Mouse (Mus musculus) stomach, embryonic 14.5 days (tissue): Measurements from ENCODE around the gene 9030025P20Rik. TPM values are rescaled to one million over a fixed set of nuclear protein-coding genes. Genes with fewer than 3 reads are reported as not detected.
"Not testable (repeated sequence)": the region's sequence is repeated elsewhere in the genome, so short reads cannot be mapped to it uniquely, and the experiment has no call there.

Experiments used
- ATAC-seq: fragments of 200-750 bp; cut with Nextera tagmentation; 2 replicates; pipeline ENCODE4 v1.8.0; 2017; ENCODE audit warnings: low read depth, moderate TSS enrichment; ENCODE audit not compliant: insufficient number of reproducible peaks, insufficient read depth, low FRiP score
- H3K27ac ChIP-seq: fragments of 300-500 bp; sonication (generic); 2 replicates; pipeline ENCODE4 v1.5.1; 2014; ENCODE audit warnings: mild to moderate bottlenecking, low read length, moderate library complexity, mixed read lengths
- H3K27me3 ChIP-seq: fragments of 300-500 bp; sonication (generic); 2 replicates; pipeline ENCODE4 v1.6.1; 2014; ENCODE audit warnings: low read length, control low read depth, mixed read lengths; ENCODE audit not compliant: control insufficient read depth, insufficient read depth
- H3K36me3 ChIP-seq: fragments of 300-500 bp; sonication (generic); 2 replicates; pipeline ENCODE4 v1.6.1; 2014; ENCODE audit warnings: mild to moderate bottlenecking, control low read depth, low read length, moderate library complexity, mixed read lengths; ENCODE audit not compliant: control insufficient read depth, insufficient read depth
- H3K4me1 ChIP-seq: fragments of 300-500 bp; sonication (generic); 2 replicates; pipeline ENCODE4 v1.6.1; 2014; ENCODE audit warnings: low read length, control low read depth, mixed read lengths; ENCODE audit not compliant: control insufficient read depth, insufficient read depth
- H3K4me2 ChIP-seq: fragments of 300-500 bp; sonication (generic); replicated peaks from 2 replicates; pipeline ENCODE4 v1.6.1; 2014; ENCODE audit warnings: low read depth, low read length, control low read depth
- H3K4me3 ChIP-seq: fragments of 300-500 bp; sonication (generic); 2 replicates; pipeline ENCODE4 v1.5.1; 2014; ENCODE audit warnings: low read depth, low read length, control low read depth
- H3K9ac ChIP-seq: fragments of 300-500 bp; sonication (generic); replicated peaks from 2 replicates; pipeline ENCODE4 v1.6.1; 2014; ENCODE audit warnings: low read depth, mild to moderate bottlenecking, control low read depth, low read length, moderate library complexity, mixed read lengths
- H3K9me3 ChIP-seq: fragments of 300-500 bp; sonication (generic); 2 replicates; pipeline ENCODE4 v1.6.1; 2016; ENCODE audit warnings: low read depth, low read length, control low read depth; ENCODE audit not compliant: control insufficient read depth
- WGBS: fragments of 180-500 bp; shearing (Covaris S2); extraction: QIAGEN DNeasy Blood & Tissue Kit; methylation state at CpG from one replicate; pipeline ENCODE4 v1.1.7; 2014; 5-methylcytosine and 5-hydroxymethylcytosine counted together
- polyA plus RNA-seq: library from polyadenylated mRNA; unstranded; fragments of >200 nt; fragmentation: Nextera tagmentation; extraction: Ambion mirVana; gene quantifications from 2 replicates; pipeline ENCODE4 v1.2.1, GENCODE M21; 2014

The 9030025P20Rik gene
- polyA plus RNA-seq, 1 experiment from 2014 or later, result 9.8 TPM

- not testable (repeated sequence) for H3K27ac ChIP-seq, H3K36me3 ChIP-seq, H3K4me3 ChIP-seq, H3K27me3 ChIP-seq, H3K4me2 ChIP-seq, H3K4me1 ChIP-seq, H3K9me3 ChIP-seq, H3K9ac ChIP-seq, ATAC-seq
- no CpG with 5 or more reads among the region's 3 CpGs for WGBS
Observed at GRCm38 (mm10) chr17:15009088-15009487, 30.8 kb downstream of the 9030025P20Rik start.

GRCm38 (mm10) chr17:15009706-15010413, 31.6 kb downstream of the 9030025P20Rik start, which contains the start of gene Gm3435:
TSS of gene Gm3435 (plus strand) at chr17:15010176.
- not testable (repeated sequence) for H3K4me3 ChIP-seq, H3K36me3 ChIP-seq, H3K27ac ChIP-seq, H3K4me2 ChIP-seq, H3K27me3 ChIP-seq, H3K9ac ChIP-seq, H3K9me3 ChIP-seq, H3K4me1 ChIP-seq
- WGBS, result no CpG with 5 or more reads among the region's 60 CpGs
- peak; percentile 97 for ATAC-seq

DNA sequence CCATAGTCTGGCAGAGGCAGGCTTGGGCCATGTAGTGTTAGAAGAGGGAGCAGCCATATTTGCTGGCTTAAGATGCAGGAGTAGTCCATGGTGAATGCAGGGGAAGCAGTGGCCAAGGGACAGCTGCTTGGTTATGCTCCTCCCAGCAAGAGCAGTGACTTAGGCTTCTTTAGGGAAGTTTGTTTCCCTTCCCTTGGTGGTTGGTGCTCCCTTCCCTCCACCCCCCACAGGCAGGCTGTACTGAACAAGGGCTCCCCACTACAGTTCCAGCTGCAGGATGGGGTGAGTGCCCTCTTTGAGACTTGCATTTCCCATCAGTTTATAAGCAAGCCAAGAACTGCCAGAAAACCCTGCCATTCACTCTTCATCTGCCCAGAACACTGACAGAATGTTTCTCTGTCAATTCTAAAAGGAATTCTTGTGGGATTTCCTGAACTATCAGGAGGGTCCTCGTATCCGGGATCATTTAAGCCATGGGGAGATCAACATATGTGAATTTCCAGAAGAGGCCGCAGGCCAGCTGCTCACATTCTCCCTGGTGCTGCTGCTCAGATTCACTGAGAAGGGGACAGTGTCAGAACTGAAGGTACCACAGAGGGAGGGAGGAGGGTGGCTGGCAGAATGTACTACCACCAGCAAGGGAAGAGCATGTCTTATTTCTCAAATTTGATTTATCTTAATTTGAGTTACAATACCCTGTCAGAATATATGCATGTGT, 43.4 kb downstream of the 9030025P20Rik start:
- not testable (repeated sequence) for H3K9me3 ChIP-seq, H3K4me3 ChIP-seq, H3K9ac ChIP-seq, H3K27me3 ChIP-seq, ATAC-seq, H3K27ac ChIP-seq, H3K4me2 ChIP-seq, H3K4me1 ChIP-seq, H3K36me3 ChIP-seq
- WGBS, result 83% methylated on average over 3 of the region's 3 CpGs

DNA sequence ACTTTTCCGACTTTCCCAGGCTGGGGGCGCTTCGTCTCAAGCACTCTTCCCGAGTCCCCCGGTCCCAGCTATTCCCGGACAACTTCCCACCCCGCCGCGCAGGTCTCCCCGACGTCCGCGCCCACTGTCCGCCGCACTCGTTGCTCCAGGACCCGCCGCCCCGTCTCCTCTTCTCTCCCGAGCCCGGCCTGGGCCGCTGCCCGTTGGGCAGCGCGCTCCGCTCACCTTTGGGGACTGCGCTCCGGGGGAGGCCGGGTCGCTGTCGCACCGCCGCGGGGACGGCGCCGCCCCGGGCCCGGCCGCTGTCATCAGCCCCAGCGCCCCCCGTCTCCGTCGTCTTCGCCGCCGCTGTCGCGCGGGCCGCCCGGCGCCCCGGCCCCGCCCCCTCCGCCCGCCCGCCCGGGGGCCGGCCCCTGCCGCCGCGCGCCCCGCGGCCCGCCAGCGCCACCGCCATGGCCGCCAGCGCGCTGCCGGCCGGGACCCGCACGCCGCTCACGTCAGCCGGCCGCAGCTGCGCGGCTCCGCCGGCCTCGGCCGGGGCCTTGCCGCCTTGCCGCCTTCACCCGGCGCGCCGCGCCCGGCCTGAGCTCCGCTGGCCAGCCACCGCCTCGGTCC, 45.7 kb downstream of the 9030025P20Rik start:
- not testable (repeated sequence) for H3K27ac ChIP-seq, H3K36me3 ChIP-seq, H3K27me3 ChIP-seq, H3K9ac ChIP-seq, H3K4me3 ChIP-seq, H3K9me3 ChIP-seq, H3K4me2 ChIP-seq, H3K4me1 ChIP-seq
- peak; percentile 67 for ATAC-seq
- no CpG with 5 or more reads among the region's 97 CpGs for WGBS

DNA sequence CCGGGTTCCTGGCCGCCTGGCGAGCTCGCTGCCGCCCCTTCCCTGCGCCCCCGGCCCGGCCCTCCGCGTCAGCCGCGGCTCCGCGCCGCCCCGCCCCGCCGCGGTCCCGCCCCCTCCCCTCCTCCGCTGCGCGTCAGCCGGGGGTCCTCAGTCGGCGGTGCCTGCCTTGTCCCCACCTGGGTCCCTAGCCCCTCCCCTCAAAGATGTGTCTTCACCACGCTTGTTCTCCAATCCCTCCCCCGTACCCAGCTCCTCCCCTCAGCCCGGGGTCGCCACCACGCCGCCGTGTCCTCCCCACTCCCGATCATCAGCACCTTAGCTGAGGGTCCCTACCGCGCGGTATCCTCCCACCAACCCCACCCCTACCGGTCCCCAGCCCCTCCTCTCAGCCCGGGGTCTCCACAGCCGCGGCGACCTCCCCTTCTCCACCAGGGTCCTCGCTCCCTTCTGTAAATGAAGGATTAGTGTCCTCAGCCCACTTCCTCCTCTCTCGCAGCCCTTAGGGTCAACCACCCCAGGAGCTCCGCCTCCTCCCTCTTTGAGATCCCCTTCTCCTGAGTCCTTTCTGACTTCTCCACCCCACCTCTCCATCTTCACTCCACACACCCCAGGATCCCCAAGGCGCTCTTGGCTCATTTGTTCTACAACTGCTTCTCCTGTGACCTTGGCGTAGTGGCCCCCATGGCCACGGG, 46.4 kb downstream of the 9030025P20Rik start:
- peak; percentile 86 for ATAC-seq
- H3K36me3 ChIP-seq, H3K4me2 ChIP-seq, H3K4me3 ChIP-seq, H3K4me1 ChIP-seq, H3K27ac ChIP-seq, H3K9me3 ChIP-seq, H3K27me3 ChIP-seq, H3K9ac ChIP-seq: not testable (repeated sequence)
- WGBS, result no CpG with 5 or more reads among the region's 48 CpGs

GRCm38 (mm10) chr17:15025513-15025912, 47.2 kb downstream of the 9030025P20Rik start:
- H3K36me3 ChIP-seq, ATAC-seq, H3K9me3 ChIP-seq, H3K4me3 ChIP-seq, H3K27me3 ChIP-seq, H3K9ac ChIP-seq, H3K27ac ChIP-seq, H3K4me2 ChIP-seq, H3K4me1 ChIP-seq: not testable (repeated sequence)
- no CpG with 5 or more reads among the region's 6 CpGs for WGBS

DNA sequence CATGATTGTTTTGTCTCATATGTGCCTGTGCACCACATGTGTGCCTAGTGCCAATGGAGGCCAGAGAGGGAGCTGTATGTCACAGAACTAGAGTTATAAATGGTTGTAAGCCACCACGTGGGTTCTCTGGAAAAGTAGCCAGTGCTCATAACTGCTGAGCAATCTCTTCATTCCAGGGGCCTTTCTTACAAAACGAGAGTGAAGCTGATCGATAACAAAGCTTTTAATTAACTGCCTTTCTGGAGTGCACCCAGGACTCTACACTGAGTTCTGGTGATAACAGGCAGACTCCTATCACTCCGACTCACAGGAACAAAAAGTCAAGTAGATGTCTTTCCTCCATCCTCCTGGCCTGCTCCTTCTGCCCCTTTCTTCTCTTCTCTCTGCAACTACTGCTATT, 53.1 kb downstream of the 9030025P20Rik start:
- not testable (repeated sequence) for H3K36me3 ChIP-seq, H3K27ac ChIP-seq, H3K9me3 ChIP-seq, H3K4me3 ChIP-seq, H3K27me3 ChIP-seq, H3K4me2 ChIP-seq, H3K4me1 ChIP-seq, ATAC-seq, H3K9ac ChIP-seq
- no CpG with 5 or more reads among the region's 4 CpGs for WGBS

- ATAC-seq, H3K36me3 ChIP-seq, H3K4me1 ChIP-seq, H3K27ac ChIP-seq, H3K4me2 ChIP-seq, H3K4me3 ChIP-seq, H3K27me3 ChIP-seq, H3K9ac ChIP-seq, H3K9me3 ChIP-seq: not testable (repeated sequence)
- WGBS, result no CpG with 5 or more reads among the region's 3 CpGs
Observed at GRCm38 (mm10) chr17:15040455-15040854, 62.2 kb downstream of the 9030025P20Rik start.
